Mouse (Mus musculus): ENCODE data around the gene Rpl35. TPM values are rescaled to one million over a fixed set of nuclear protein-coding genes. Genes with fewer than 3 reads are reported as not detected.

Rpl35 gene
- polyA plus RNA-seq, 1 experiment, result 222 TPM

DNA sequence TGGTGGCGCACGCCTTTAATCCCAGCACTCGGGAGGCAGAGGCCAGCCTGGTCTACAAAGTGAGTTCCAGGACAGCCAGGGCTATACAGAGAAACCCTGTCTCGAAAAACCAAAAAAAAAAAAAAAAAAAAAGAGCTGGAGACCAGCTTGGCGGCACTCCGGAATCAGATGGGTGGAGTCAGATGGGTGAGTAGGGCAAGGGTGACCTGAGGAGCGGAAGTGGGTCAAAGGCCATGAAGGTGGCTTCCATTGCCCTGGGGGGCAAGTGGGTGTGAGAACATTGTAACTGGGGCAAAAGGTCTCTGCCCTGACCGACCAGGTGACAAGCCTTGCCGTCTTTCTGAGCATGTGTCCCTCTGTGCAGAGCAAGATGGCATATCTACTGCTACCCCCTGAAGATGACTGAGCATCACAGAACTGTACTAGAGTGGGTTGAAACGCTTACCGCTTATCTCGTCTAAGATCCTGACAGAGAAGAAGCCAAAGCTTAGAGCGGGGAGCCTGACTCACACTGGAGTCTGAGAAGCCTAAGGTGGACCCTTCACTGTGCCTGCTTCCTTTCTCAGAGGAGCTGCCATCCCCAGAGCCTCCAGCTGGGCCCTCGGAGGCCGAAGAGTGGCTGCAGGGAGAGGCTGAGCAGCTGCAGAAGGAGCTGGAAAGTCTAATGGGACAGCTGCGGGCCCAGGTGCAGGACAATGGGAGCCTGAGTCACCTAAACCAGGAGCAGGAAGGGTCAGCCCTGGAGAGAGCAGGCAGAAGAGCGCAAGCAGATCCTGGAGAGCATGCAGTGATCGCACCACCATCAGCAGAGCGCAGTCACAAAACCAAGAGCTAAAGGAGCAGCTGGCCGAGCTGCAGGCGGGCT, 29.3 kb downstream of the Rpl35 start:
- Histone ChIP-seq H3K27me3 (ENCODE audit: control insufficient read depth, insufficient read depth, low read length) (no peaks in the 10 kb centered on the region), H3K4me1 (ENCODE audit: control insufficient read depth, insufficient read depth, low read length) (no peaks in the 10 kb centered on the region), H3K27ac (ENCODE audit: insufficient read depth, low read length) (no peak overlapping the region), H3K4me3 (replicated peaks; ENCODE audit: insufficient read depth, low read depth, low read length) (no peak overlapping the region)
- DNase-seq, result no peak
- 81% methylated on average over 21 of the region's 21 CpGs for WGBS
- TF ChIP-seq POLR2A (IDR thresholded peaks at IDR 0.05; ENCODE audit: borderline replicate concordance, insufficient read depth, low read length) (no peak), CTCF (IDR thresholded peaks at IDR 0.05; ENCODE audit: borderline replicate concordance, insufficient read depth, low read depth, low read length) (no peak)

DNA sequence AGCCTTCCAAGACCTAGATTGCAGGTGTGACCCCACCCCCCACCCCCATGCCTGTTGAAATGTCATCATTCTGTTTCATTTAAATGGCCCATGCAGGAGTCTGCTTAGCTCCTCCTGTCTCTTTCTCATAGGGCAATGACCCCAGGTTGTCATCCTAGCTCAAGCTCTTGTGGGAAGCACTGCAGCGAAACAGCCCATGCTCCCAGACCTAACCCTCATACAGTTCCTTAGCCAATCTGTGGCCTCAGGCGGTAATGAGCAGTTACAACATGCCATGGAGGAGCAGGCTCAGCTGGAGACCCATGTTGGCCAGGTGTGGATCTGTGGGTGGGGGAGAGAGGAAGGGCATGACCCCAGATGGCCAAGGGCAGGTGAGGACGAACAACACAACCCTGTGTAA, 30.2 kb downstream of the Rpl35 start:
- Histone ChIP-seq H3K27me3 (ENCODE audit: control insufficient read depth, insufficient read depth, low read length) (no peaks in the 10 kb centered on the region), H3K4me1 (ENCODE audit: control insufficient read depth, insufficient read depth, low read length) (no peaks in the 10 kb centered on the region), H3K4me3 (replicated peaks; ENCODE audit: insufficient read depth, low read depth, low read length) (no peak overlapping the region), H3K27ac (ENCODE audit: insufficient read depth, low read length) (no peak overlapping the region)
- 87% methylated on average over 3 of the region's 3 CpGs for WGBS
- TF ChIP-seq CTCF (IDR thresholded peaks at IDR 0.05; ENCODE audit: borderline replicate concordance, insufficient read depth, low read depth, low read length), result no peak
- no peak for TF ChIP-seq POLR2A (IDR thresholded peaks at IDR 0.05; ENCODE audit: borderline replicate concordance, insufficient read depth, low read length)
- DNase-seq, result no peak

DNA sequence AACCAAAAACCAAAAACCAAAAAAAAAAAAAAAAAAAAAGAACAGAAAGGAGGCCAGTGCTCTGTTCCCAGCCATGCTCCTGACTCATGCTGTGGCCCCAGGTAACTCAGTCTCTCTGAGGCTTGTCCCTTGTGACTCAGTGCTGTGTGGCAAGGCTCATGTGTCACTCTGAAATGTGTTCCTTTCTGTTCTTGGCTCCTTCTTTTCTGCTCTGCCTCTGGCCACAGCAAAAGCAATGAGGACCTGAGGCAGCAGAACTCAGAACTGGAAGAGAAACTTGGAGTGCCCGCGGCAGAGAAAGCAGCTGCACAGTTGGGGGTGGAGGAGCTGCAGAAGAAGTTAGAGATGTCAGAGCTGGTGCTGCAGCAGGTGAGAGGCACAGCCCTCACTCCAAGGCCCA, 31.3 kb downstream of the Rpl35 start:
- DNase-seq, result no peak
- no peak overlapping the region for H3K4me3 ChIP-seq (replicated peaks; ENCODE audit: insufficient read depth, low read depth, low read length)
- H3K27ac ChIP-seq (ENCODE audit: insufficient read depth, low read length), result no peak overlapping the region
- no peaks in the 10 kb centered on the region for H3K27me3 ChIP-seq (ENCODE audit: control insufficient read depth, insufficient read depth, low read length)
- no peak for TF ChIP-seq CTCF (IDR thresholded peaks at IDR 0.05; ENCODE audit: borderline replicate concordance, insufficient read depth, low read depth, low read length)
- TF ChIP-seq POLR2A (IDR thresholded peaks at IDR 0.05; ENCODE audit: borderline replicate concordance, insufficient read depth, low read length), result no peak
- 13% methylated on average over 2 of the region's 2 CpGs for whole genome bisulfite sequencing
- no peaks in the 10 kb centered on the region for H3K4me1 ChIP-seq (ENCODE audit: control insufficient read depth, insufficient read depth, low read length)

DNA sequence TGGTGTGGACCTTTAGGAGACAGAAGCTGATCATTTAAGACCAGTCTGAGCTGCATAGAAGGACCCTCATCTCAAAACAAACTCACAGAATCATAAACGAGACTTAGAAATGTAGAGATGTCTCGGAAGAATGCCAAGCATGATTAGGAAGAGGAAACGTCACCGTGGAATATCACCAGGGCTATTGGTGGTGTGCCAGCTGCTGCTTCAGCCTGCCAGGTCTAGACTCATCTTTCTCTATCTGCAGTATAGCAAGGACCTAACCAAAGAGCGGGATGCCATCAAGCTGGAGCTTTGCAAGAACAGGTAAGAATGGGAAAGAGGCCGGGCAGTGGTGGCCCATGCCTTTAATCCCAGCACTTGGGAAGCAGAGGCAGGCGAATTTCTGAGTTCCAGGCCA, 31.7 kb downstream of the Rpl35 start:
- TF ChIP-seq CTCF (IDR thresholded peaks at IDR 0.05; ENCODE audit: borderline replicate concordance, insufficient read depth, low read depth, low read length) (no peak), POLR2A (IDR thresholded peaks at IDR 0.05; ENCODE audit: borderline replicate concordance, insufficient read depth, low read length) (no peak)
- WGBS, result 35% methylated on average over 7 of the region's 7 CpGs
- H3K4me1 ChIP-seq (ENCODE audit: control insufficient read depth, insufficient read depth, low read length), result no peaks in the 10 kb centered on the region
- H3K4me3 ChIP-seq (replicated peaks; ENCODE audit: insufficient read depth, low read depth, low read length), result no peak overlapping the region
- no peak overlapping the region for H3K27ac ChIP-seq (ENCODE audit: insufficient read depth, low read length)
- no peak for DNase-seq
- no peaks in the 10 kb centered on the region for H3K27me3 ChIP-seq (ENCODE audit: control insufficient read depth, insufficient read depth, low read length)

DNA sequence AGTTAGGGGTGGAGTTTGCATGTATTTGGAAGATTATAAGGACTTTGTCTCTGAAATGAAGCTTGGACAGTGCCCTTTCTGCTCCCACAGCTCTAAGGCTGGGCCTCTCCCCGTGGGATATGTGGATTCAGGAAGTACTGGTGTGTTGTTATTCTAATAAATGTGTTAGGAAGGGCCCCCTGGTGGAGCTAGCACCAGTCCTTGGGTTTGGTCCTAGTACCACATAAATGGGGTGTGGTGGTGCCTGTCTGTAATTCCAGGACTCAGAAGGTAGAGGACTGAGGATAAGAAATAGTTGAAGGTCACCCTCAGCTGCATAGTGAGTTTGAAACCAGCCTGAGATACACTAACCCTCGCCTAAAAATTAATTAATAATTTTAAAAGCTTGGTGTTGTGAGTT, 32.2 kb downstream of the Rpl35 start:
- Histone ChIP-seq H3K27me3 (ENCODE audit: control insufficient read depth, insufficient read depth, low read length) (no peaks in the 10 kb centered on the region), H3K4me1 (ENCODE audit: control insufficient read depth, insufficient read depth, low read length) (no peaks in the 10 kb centered on the region), H3K4me3 (replicated peaks; ENCODE audit: insufficient read depth, low read depth, low read length) (no peak overlapping the region), H3K27ac (ENCODE audit: insufficient read depth, low read length) (no peak overlapping the region)
- no peak for DNase-seq
- 37% methylated on average over 2 of the region's 2 CpGs for WGBS
- TF ChIP-seq CTCF (IDR thresholded peaks at IDR 0.05; ENCODE audit: borderline replicate concordance, insufficient read depth, low read depth, low read length) (no peak), POLR2A (IDR thresholded peaks at IDR 0.05; ENCODE audit: borderline replicate concordance, insufficient read depth, low read length) (no peak)

- Histone ChIP-seq H3K4me1 (ENCODE audit: control insufficient read depth, insufficient read depth, low read length) (no peaks in the 10 kb centered on the region), H3K4me3 (replicated peaks; ENCODE audit: insufficient read depth, low read depth, low read length) (no peak overlapping the region), H3K27me3 (ENCODE audit: control insufficient read depth, insufficient read depth, low read length) (no peaks in the 10 kb centered on the region), H3K27ac (ENCODE audit: insufficient read depth, low read length) (no peak overlapping the region)
- DNase-seq, result no peak
- TF ChIP-seq POLR2A (IDR thresholded peaks at IDR 0.05; ENCODE audit: borderline replicate concordance, insufficient read depth, low read length) (no peak), CTCF (IDR thresholded peaks at IDR 0.05; ENCODE audit: borderline replicate concordance, insufficient read depth, low read depth, low read length) (no peak)
- 58% methylated on average over 5 of the region's 5 CpGs for WGBS
Measured at GRCm38 (mm10) chr2:38970057-38970456, 35.4 kb downstream of the Rpl35 start.

DNA sequence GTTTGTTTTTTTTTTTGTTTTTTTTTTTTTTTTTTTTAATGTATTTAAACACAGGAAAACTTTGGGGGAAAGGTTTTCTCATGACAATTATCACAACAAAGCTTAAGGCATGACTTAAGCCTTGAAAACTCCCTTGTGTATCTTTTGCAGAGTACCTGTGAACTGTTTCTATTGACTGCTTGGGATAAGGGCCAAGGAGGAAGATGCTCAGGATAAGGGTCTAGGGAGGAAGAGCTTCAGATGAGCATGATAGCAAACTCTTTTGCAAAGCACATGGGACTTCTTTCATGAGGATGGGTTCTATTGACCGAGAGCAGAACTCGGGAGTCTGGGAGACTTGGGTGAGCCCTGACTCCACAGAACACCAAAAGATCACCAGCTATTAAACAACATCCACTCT, 35.8 kb downstream of the Rpl35 start:
- TF ChIP-seq POLR2A (IDR thresholded peaks at IDR 0.05; ENCODE audit: borderline replicate concordance, insufficient read depth, low read length) (no peak), CTCF (IDR thresholded peaks at IDR 0.05; ENCODE audit: borderline replicate concordance, insufficient read depth, low read depth, low read length) (no peak)
- no peak overlapping the region for H3K4me3 ChIP-seq (replicated peaks; ENCODE audit: insufficient read depth, low read depth, low read length)
- H3K27ac ChIP-seq (ENCODE audit: insufficient read depth, low read length), result no peak overlapping the region
- DNase-seq, result no peak
- H3K27me3 ChIP-seq (ENCODE audit: control insufficient read depth, insufficient read depth, low read length), result no peaks in the 10 kb centered on the region
- WGBS, result 96% methylated on average over 2 of the region's 2 CpGs
- H3K4me1 ChIP-seq (ENCODE audit: control insufficient read depth, insufficient read depth, low read length), result no peaks in the 10 kb centered on the region

DNA sequence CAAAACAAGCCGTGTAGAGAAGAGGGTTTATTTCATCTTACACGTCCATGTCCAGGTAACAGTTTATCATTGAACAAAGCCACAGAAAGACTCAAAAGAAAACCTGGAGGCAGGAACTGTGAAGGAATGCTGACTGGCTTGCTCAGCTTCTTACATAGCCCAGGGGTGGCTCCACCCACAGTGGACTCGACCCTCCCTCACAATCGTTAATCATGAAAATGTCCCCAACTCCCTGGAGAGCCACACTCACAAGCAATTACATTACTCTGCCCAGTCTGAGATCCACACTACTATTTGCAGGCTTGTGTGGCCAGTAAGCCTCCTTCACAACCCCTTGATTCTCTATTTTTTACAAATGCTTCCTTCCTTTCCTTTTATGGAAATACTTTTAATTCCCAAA, 41.2 kb downstream of the Rpl35 start:
- no peak overlapping the region for H3K4me3 ChIP-seq (replicated peaks; ENCODE audit: insufficient read depth, low read depth, low read length)
- DNase-seq, result no peak
- no peak overlapping the region for H3K27ac ChIP-seq (ENCODE audit: insufficient read depth, low read length)
- no peak for TF ChIP-seq CTCF (IDR thresholded peaks at IDR 0.05; ENCODE audit: borderline replicate concordance, insufficient read depth, low read depth, low read length)
- TF ChIP-seq POLR2A (IDR thresholded peaks at IDR 0.05; ENCODE audit: borderline replicate concordance, insufficient read depth, low read length), result no peak
- H3K27me3 ChIP-seq (ENCODE audit: control insufficient read depth, insufficient read depth, low read length), result no peaks in the 10 kb centered on the region
- WGBS, result 44% methylated on average over 4 of the region's 4 CpGs
- no peaks in the 10 kb centered on the region for H3K4me1 ChIP-seq (ENCODE audit: control insufficient read depth, insufficient read depth, low read length)
